Mouse (Mus musculus) retina, postnatal 7 days (tissue): ENCODE measurements around the gene Sel1l2.
"Not testable (repeated sequence)": the region's sequence is repeated elsewhere in the genome, so short reads cannot be mapped to it uniquely, and the experiment has no call there.

Experiments used
- DNase-seq: peaks from one replicate; pipeline ENCODE4 v3.0.0-alpha.2; 2012; ENCODE audit warnings: low read depth, low spot score

Sel1l2 gene

GRCm38 (mm10) chr2:140214519-140215027 lies 174.9 kb downstream of the Sel1l2 start:
- no peak for DNase-seq

GRCm38 (mm10) chr2:140203756-140204155 lies 185.8 kb downstream of the Sel1l2 start:
- DNase-seq, result no peak

GRCm38 (mm10) chr2:140202573-140202972 lies 186.9 kb downstream of the Sel1l2 start:
- peak; percentile 51 for DNase-seq

GRCm38 (mm10) chr2:140200713-140201112 lies 188.8 kb downstream of the Sel1l2 start:
- DNase-seq, result no peak

GRCm38 (mm10) chr2:140185685-140186210 lies 203.8 kb downstream of the Sel1l2 start:
- DNase-seq, result not testable (repeated sequence)
